Mouse (Mus musculus): ENCODE data around the gene Crispld2.

Gene Crispld2

DNA sequence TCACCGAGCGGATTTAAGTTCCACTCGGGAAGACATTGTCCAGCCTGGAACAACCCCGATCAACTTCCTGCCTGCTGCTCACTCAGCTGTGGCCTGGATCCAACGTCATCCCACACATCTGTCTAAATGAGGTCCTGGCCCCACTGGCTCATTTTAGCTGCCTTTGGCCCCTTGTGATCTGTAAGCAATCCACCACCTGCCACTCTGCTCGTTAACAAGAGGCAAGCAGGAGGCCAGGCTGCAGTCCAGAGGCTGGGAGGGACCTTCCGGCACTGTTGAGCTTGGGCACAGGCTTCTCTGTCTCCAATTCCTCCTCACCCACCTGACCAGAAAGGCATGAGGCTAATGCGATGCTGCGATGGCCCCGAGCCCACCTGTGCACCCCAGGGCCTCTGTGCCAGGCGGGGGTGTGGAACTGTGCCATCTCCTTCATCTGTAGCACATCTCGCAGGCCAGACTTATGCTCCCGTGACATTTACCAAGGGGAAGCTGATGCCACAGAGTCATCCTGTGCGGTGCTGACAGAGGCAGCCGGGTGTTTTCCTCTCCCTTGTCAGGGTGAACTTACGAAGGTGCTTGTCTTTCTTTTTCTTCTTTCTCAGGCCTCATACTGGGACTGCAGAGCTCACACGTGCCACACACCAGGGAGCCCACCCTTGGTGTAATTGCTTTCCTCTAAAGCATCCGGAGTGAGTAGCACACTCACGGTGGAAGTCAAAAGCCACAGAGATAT, 75.9 kb downstream of the Crispld2 start:
- in situ Hi-C loops (cut with MboI): no loop called here

DNA sequence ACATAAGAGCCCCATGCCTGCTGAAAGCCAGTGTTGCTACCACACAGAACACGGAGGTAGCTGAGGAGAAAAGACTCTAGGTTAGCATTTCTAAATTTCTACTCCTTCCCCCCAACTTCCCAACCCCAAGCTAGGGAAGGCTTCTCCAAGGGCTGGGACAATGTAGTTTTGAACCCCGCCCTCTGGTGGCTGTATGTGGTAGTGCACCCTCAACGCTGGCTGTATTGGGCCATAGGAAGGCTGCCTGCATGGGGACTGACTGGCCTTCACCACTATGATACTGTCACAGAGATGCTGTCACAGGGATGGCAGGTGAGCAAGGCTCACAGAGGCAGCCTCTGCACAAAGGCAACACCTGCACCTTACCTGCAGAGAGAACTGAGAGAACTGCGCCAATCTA, 79.4 kb downstream of the Crispld2 start:
- in situ Hi-C loops (cut with MboI): no loop called here

DNA sequence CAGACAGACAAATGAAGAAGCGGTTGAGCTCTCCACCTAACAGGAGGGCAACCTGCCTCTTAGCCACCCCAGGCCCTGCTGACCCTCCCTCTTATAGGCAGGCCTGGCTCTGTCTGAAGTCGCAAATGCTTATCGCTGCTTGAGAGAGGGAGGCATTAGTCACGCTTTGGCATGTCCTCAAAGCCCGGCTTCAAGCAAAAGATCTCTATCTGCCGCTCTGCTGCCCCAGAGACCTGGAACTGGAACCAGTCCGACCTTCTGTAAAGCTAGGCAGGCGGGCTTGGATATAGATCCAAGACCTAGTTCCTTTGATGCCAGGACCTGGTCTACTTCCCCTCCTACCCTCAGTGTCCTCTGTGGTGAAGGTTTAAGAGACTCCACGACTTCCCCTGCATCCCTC, 80.0 kb downstream of the Crispld2 start:
- in situ Hi-C loops (cut with MboI): no loop called here

DNA sequence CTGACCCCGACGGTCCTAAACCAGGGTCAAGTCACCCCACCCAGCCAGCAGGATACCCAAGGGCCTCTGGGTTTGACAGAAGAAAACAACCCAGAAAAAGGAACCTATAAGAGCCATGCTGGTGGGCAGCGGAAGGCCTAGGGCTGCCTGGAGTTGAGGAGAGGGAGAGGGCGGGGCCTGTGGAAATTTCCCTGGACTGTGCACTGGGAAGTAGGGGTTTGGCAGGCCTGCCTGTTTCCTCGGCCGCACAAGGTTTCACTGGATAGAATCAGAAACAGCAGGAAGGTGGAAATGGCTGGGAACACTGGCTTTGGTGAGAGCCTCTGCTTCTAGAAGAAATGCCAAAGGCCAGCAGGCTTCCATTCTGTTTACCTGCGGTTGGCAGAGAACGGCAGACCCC, 80.6 kb downstream of the Crispld2 start:
- in situ Hi-C loops (cut with MboI): no loop called here

DNA sequence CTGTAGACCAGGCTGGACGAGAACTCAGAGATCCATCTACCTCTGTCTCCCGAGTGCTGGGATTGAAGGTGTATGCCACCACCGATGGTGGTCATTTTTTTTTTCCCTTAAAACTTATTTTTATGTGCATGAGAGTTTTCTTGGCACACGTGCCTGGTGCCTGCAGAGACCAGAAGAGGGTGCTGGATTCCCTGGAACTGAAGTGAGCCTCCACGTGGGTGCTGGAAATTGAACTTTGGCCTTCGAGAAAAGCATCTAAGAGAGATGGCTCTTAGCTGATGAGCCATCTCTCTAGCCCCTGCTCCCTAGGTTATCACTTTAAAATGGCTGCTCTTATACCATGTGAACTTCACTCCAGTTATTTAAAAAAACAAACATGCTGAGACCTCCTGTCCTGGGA, 82.3 kb downstream of the Crispld2 start:
- in situ Hi-C loops (cut with MboI): no loop called here

DNA sequence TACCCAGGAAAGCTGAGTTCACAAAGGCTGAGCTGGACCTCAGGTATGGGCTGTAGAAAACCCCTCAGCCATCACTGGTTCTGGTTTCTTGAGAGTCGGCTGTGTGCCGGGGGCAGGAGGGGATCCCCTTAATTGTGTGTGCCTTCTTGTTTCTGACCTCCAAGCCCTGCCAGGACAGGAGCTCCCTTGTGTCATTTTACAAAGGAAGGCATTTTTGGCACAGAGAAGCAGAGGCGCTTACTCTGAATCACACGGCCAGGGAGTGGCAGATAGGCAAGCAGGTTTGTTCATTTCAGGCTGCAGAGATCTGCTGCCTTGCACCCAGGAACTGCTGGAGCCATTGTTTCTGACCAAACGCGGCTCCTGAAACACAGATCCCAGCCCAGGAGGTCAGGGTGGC, 83.1 kb downstream of the Crispld2 start:
- in situ Hi-C loops (cut with MboI): no loop called here

DNA sequence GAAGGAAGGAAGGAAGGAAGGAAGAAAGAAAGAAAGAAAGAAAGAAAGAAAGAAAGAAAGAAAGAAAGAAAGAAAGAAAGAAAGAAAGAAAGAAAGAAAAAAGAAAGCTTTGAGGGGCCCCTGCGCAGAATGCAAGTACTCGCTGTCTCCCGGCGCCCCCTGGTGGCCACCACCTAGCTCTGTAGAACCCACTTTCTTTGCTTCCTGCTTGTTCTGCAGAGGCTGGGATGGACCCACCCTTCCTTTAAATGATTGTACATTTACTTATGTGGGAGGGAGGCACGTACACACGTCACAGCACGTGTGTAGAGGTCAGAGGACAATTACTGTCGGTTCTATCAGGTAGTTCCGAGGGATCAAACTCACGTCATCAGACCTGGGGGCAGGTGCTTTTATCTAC, 85.8 kb downstream of the Crispld2 start:
- in situ Hi-C loops (cut with MboI): no loop called here

DNA sequence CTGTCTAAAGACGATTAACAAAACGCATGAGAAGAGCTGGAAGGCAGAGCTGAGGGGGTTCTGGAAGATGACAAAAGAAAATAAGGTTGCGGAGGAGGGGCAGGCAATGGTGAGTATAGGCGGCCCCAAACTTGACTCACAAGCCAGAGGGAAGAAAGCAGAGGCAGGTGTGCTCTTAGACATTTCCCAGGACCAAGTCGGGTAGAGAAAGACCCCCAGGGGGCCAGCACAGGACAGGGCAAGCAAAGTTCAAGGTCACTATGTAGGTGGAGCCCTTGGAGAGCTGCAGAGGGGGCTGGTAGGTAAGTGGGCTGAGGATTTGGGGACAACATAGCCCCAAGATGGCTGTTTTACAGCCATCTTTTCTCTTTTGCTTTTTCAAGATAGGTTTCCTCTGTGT, 87.1 kb downstream of the Crispld2 start:
- in situ Hi-C loops (cut with MboI): no loop called here

DNA sequence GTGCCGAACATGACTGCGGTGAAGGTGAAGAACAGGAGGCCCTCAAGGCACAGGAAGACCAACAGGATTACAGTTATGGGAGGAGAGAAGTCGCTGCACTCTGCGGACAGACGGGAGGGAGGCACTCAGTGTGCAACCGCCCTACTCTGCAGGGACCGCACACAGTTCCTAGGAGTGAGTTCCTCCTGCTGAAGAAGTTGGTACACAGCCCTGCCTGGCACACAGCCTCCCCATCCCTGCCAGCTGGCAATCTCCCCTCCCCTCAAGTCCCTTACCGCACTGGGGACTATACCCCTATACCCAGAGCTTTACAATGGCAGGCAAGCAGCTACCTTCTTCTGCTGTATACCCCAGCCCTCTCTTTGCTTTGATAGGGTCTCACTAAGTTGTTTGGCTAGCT, 91.0 kb downstream of the Crispld2 start:
- in situ Hi-C loops (cut with MboI): no loop called here

DNA sequence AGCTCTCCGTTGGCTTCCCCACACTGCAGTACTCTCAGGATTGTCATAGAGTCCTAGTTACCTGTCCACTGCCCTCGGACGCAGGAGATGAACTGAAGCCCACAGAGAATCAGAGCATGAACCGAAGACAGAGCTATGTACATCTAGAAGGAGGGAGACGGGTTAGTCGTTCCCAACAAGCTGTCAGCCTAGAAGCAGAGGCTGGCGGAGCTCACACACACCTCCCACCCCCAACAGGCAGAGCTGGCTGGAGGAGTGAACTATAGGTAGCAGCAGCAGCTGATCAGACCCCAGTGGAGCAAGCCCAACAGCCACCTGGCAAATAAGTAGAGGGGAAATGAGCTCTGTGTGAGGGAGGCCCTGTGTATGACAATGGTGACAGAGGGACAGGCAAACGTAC, 92.5 kb downstream of the Crispld2 start:
- in situ Hi-C loops (cut with MboI): no loop called here

DNA sequence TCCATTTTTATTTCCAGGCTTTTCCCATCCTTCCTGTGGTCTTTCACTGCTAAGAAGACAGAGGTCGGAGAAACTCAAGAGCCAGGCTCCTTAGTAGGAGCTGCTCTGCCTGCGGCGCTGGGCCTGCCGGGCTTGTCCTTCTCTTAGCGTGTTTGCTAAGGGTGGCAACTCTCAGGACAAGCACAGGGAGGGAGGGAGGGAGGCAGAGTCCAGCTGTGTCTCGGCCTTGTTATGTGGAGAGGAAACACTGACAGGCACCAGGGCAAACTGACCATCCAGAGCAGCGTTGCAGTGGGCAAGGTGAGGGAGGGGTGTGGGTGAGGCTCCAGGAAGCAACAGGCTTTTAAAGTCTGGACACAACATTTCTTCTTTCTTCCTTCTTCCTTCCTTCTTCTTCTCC, 97.3 kb downstream of the Crispld2 start:
- in situ Hi-C loops (cut with MboI): no loop called here

DNA sequence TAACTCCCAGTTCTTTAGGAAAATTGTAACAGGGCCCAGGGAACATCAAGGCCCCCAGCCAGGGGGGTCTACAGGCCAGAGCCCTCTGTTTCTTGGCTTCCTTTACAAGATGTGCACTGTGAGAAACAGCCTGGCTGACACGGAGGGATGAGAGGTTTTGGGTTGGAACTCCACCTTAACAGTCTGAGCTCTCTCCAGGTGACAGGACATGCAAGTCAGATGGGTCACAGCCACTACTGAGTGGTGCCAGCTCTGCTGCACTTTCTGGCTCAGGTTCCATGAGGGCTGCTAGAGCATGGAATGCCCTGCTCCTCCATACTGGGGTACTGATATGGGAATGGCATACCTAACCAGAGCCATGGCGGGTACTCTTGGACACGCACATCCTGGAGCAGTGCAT, 98.8 kb downstream of the Crispld2 start:
- in situ Hi-C loops (cut with MboI): no loop called here

DNA sequence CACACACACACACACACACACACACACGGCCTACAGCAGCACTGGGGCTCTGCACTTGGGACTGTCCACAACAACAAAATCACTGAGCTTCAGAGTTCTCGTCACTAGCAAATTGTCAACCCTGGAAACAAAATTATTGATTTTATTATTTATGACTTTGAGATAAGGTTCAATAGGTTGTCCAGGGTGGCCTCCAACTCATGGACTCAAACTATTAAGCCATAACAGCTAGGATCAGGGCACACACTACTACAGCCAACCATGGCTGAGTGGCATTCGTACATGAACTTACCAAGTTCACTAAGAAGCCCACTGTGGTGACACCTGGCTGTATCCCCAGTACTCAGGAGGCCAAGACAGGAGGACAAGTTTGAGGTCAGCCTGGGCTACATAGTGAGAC, 100.9 kb downstream of the Crispld2 start:
- in situ Hi-C loops (cut with MboI): no loop called here

DNA sequence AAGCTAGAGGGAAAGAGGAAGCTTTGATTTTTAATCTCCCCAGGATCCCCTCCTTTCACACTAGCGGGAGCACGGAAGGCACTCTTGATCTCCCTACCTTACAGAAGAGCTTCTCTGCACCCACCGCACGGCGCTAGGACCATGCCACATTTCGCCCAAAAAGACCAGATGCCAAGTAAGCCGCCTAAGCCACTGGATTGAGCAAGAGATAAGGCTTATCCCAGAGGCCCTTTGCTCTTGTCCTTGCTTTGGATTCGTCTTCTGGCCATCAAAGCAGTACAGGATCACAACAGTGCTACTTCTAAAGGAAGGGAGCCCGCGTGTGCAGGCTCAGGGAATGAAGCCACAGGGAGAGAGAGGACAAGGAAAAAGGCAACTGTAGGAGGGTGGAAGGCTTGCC, 102.6 kb downstream of the Crispld2 start:
- in situ Hi-C loops (cut with MboI): no loop called here

DNA sequence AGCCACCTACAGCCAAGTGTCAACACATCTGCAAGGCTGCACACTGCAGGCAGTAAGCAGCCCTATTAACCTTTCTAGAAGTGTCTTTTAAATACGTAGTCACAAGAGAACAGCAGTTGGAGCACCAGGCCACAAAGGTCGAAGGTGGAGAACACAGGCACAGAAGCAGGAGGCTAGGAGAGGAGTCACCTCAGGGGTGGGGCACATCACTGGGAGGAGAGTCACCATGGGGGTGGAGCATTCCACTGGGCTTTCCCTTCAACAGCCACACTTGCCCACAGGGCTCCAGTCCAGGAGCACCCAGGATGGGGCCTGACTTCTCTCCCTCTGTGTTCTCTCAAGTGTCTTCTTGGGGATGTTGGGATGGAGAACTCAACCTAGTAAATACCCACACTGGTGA, 104.2 kb downstream of the Crispld2 start:
- in situ Hi-C loops (cut with MboI): no loop called here

DNA sequence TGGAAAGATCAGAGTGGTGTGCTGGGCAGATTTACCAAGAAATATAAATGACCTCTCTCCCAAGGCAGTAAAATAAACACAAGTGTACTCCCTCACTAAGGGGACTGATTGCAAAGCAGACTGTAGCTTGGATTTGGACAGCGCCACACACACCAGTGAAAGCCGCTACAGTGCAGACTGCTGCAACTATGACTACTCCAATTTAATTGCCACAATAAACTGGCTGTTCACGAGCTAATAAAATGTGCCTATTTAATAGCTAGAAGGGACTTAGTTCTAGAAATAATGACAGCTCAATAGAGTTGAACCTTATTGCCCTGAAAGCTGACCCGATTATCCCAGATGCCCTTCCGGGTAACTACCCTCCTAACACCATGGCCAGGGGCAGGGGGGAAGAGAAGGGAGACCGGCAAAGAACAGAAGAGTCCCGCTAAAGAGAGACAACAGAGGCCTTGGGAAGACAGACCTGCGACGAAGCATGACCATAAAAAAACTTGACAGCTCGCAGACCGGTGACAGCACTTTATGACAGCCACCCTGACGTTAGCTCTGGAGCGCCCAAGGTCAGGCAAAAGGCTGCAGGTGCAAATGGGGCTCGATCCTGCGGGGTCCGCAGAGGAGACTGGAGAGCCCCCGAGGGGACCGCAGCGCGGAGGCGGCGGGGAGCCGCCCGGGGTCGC, 108.3 kb downstream of the Crispld2 start:
- in situ Hi-C loops (cut with MboI): no loop called here

DNA sequence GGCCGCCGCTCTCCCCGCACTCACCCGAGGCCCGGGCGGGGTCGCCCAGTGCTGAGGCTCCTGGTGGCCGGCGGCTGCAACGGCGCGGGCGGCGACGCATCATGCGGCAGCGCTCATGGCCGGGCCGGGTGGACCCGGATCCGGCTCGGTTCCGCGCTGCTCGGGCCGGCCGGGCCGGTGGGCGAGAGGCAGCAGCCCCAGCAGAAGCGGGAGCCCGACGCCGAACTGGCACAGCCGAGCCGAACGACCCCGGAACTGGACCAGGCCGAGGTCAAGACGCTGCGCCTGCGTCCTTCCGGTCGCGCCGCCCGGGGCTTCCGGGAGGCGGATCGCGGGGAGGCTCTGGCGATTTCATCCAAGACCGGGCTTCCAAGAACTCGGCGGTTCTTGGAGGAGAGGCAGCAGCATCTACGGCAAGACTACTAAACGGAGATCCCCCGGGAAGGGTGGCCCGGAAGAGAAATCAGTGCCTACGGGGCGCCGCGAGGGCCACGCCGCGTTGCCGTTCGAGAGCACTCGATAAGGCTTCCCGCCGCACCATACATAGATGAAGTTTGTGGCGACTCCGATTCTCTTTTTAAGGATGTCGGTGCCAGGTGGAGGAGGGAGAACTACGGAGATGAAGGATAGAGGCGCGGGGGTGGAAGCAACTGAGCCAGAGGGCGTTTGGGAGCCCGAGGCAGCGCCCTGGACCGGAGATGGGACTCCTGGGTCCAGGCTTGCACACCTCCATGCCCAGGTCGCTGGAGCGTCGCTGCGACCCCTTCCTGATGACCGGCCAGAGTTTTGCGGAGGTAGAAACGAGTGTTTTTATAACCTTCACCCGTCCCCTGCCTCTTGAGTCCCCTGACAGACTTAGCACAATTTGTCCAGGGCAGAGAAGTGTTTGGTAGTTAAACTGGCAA, 109.1 kb downstream of the Crispld2 start, which contains the start of gene Zdhhc7:
TSS of gene Zdhhc7 (minus strand) at position 415 of the 905 bp plus-strand sequence.
- in situ Hi-C loops (cut with MboI): no loop called here
